Mouse (Mus musculus): ENCODE data around the gene Fam110a. TPM values are rescaled to one million over a fixed set of nuclear protein-coding genes. Genes with fewer than 3 reads are reported as not detected.

Gene Fam110a
- polyA plus RNA-seq, 1 experiment, result 6.3 TPM

DNA sequence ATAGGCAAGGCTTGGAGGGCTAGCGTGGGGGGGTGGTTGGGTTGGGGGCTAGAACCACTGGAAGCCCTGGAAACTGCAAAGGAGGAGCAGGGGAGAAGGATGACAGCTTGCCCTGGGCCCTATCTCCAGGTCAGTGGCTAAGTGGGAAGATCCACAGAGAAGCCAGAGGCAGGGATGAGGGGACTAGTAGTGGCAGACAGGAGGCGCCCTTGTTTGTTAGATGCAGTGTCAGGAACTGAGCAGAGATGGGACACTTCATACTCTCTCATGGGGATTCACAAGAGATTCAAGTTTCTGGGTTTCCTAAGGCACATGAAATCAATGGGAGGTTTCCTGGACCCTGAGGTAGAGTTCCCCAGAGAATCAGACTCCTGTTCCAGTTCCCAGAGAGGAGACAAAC lies 38.8 kb downstream of the Fam110a start:
- no peak for DNase-seq (ENCODE audit: extremely low spot score in 1 of 2, low spot score in 1 of 2)

DNA sequence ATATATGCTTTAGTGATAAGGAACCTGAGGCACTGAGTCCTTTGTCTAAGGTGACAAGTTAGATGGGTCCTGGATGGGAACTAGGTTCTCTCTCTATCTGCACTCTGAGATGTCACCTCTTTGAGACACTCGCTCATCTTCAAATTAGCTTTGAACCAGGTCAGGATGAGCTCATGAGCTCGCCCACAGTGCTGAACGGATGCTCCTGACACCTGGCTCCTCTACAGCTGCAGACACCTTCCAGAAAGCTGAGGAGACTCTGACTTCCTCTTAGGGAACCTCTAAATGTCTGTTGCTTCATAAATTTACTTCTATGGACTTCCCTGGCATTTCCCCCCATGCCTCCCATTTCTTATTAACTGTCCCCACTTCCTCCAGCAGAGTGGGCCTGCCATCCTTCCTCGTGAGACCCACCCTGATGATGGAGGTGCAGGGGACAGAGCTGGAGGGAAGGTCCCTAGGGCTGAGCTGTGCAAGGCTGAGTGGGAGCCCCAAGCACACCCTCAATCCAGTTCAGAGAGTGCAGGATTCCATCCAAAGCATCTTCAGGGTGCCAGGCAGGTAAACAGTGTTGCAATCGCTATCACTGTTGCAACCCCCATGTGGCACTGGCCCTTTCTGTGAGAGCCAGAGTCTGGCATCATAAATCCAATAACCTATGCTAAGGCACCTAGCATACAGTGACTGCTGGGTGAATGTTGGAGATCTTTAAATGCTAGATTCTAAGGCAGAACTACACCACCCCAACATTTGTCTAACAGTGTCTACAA lies 40.2 kb downstream of the Fam110a start:
- no peak for DNase-seq (ENCODE audit: extremely low spot score in 1 of 2, low spot score in 1 of 2)

DNA sequence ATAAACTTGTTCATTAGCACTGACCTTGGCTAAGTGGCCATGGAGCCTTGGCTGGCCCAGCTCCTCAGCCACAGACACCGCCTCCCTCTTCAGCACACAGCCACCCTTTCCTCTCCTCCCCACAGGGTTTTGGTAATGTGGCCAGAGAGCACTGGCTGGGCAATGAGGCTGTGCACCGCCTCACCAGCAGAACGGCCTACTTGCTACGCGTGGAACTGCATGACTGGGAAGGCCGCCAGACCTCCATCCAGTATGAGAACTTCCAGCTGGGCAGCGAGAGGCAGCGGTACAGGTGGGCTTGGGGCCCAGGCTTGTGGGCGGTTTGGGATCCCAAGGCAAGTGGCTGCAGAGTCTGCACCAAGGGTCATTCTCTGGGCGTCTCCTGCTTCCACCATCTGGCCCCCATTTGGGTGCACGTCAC lies 41.2 kb downstream of the Fam110a start:
- peak in 1 of 2 experiments; percentile 18 for DNase-seq (ENCODE audit: extremely low spot score in 1 of 2, low spot score in 1 of 2)

DNA sequence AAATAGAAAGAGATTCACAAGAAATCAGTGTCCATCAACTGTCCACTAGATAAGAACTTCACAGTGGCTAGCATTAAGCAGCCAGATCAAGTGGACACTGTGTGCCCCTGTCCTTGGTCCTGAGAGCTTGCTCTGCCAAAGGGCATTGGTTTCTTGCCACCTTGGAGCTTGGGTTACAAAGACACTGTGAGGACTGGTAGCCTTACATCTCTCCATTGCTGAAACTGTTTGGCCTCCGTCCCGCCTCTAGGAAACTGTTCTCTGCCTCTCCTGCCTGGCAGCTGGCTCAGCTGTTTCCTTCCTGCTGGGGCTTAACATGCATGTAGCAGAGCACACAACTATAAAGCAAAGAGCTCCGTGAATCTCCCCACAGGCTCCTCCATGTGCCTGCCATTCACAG lies 42.1 kb downstream of the Fam110a start:
- no peak for DNase-seq (ENCODE audit: extremely low spot score in 1 of 2, low spot score in 1 of 2)

DNA sequence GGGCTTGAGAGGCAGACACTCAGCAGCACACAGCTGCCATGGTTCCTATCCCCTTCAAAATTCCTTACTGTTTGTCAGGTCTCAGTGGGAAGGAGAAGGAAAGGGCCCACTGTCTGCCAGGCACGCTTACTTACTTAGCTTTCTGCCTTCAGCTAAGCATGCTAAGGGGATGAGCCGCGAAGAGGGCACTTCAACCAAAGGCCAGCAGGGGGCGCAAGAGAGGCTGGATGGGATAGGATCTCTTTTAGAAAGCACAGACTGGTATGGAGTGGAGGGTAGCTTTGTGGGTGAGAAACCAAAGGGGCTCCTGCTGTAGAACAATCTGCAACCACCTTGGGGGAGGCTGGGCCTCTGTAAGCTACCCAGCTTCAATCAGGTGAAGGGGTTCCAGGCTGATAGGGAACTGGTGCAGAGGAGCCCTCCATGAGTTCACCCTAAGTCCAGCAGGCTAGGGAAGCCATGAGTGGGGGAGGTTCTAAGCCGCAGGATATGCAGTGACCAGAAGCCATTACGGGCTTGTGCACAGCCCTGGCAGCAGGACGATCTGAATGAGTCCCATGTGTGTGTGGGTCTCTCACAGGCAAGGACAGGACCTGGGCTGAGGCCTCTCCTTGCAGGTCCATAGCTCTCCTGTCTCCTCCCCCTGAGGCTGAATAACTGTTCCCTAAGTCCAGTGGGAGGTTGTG lies 49.5 kb downstream of the Fam110a start:
- peak; percentile 15 to 91 for DNase-seq (ENCODE audit: extremely low spot score in 1 of 2, low spot score in 1 of 2)

DNA sequence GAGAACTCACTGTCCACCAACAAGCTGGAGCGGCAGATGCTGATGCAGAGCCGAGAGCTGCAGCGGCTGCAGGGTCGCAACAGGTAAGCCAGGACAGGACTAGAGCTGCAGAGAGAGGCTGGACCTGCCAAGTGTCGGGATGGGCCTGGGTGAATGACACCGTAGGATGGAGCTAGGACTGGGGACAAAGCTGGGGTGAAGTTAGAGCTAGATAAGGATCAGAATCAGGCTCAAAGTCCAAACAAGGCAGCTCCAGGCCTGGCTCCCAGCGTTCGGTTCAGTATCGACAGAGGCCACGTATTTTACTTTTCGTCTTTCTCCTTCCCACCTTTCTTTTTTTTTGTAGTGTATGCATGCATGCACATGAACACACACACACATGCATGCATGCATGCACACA lies 52.9 kb downstream of the Fam110a start:
- DNase-seq (ENCODE audit: extremely low spot score in 1 of 2, low spot score in 1 of 2), result no peak

DNA sequence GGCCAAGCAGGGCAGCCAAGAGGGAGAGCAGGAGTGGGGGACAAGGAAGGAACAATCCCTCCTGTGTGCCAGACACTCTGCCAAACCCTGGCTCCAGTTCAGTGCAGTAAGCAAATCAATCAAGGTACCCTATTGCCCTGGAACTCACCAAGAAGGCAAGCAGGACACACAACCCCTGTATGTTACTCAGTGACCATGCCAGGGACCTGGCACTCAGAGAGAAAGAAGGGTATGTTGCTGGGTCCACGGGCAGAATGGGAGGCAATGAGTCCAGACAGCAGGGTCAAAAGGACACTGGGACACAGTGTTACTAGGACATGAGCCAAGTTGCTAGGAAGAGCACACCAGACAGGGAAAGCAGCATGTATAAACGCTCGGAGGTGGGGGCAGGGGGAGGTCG lies 54.3 kb downstream of the Fam110a start:
- no peak for DNase-seq (ENCODE audit: extremely low spot score in 1 of 2, low spot score in 1 of 2)

DNA sequence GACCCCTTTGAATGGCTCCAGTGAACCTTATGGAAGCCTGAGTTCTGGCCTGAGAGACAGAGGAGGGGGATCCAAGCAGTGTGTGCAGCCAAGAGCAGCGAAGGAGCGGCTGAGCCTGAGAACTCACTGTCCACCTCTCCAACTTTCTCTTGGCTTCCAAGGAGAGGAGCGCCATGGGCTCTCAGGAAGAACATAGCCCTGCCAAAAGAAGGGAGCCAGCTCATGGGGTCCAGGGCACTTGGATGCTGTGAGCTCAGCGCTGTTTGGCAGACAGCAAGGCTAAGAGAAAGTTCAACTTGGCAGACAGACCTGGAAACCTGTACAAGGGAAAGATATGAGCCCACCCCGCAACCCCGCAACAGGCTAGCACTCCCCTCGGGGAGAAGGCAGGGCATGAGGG lies 55.7 kb downstream of the Fam110a start:
- no peak for DNase-seq (ENCODE audit: extremely low spot score in 1 of 2, low spot score in 1 of 2)

DNA sequence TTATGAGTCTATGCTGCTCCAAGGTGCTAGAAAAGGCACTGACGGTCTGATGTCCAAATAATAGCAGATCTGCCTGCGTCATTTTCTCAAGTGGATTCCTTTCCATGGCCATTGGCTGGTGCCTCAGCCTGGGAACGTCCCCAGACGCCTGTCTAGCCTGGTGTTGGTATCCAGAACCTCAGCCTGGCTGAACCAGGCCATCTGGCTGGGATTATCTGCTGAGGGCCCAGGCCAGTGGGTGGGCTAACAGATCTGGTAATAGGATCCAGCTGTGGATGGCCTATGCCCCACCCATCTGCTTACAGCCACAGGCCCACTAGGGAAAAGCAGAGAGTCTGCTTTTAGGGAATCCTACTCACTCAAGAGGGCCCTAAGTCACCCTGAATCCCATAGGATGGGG lies 58.4 kb downstream of the Fam110a start:
- DNase-seq (ENCODE audit: extremely low spot score in 1 of 2, low spot score in 1 of 2), result no peak

DNA sequence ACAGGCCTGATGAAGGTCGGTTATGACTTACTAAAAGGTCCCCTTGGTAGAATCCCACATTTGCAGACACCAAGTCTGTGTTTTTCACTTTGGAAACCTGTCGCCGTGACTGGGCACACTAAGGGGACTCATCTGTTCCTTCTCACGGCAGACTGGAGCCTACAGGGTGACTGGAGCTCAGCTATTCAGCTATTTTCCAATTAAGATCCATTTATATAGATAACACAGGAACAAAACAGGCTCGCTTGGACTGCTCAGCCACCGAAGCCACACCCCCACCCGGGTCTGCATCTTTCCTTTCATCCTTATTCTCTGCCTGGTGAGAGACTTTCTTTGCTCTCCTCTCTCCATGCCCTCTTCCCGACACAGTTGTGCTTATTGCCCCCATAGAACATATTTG lies 59.0 kb downstream of the Fam110a start:
- no peak for DNase-seq (ENCODE audit: extremely low spot score in 1 of 2, low spot score in 1 of 2)

Other genes starting within 250 kb of the Fam110a start
- 38.7 and 41.4 TPM in 2 replicates for gene Psmf1, start 236.0 kb downstream of the Fam110a start, polyA plus RNA-seq (2012; rRNA removed)
- 0.20 and 0.23 TPM in 2 replicates for gene Rspo4, start 137.3 kb downstream of the Fam110a start, polyA plus RNA-seq (2012; rRNA removed)
- gene Angpt4, start 69.0 kb downstream of the Fam110a start, polyA plus RNA-seq (2012; rRNA removed), result 0.26 and 0.32 TPM in 2 replicates
- 3.2 and 3.8 TPM in 2 replicates for gene Slc52a3, start 16.3 kb upstream of the Fam110a start, polyA plus RNA-seq (2012; rRNA removed)
- 15.5 and 19.7 TPM in 2 replicates for gene Scrt2, start 101.3 kb upstream of the Fam110a start, polyA plus RNA-seq (2012; rRNA removed)
- gene Srxn1, start 125.3 kb upstream of the Fam110a start, polyA plus RNA-seq (2012; rRNA removed), result 91.2 and 95.2 TPM in 2 replicates
- 3.3 TPM in 2 replicates for gene Tcf15, start 163.3 kb upstream of the Fam110a start, polyA plus RNA-seq (2012; rRNA removed)
- 74.1 and 80.0 TPM in 2 replicates for gene Csnk2a1, start 246.6 kb upstream of the Fam110a start, polyA plus RNA-seq (2012; rRNA removed)